Mouse (Mus musculus) thymus, postnatal 0 days (tissue): ENCODE measurements at regions not wholly inside any gene's neighbourhood (a gene's known extent, or its start where the extent isn't known, plus 50 kb on each side); places are given as distances from the start of the nearest gene placed in this dataset.

Experiments used
- DNase-seq: peaks from one replicate; pipeline ENCODE4 v3.0.0-alpha.2; 2015; ENCODE audit warnings: low spot score

- DNase-seq: no peak
Observed at GRCm38 (mm10) chr9:91133256-91133920, 228.8 kb upstream of the Zic4 start.

GRCm38 (mm10) chr9:91134325-91134724 lies 227.9 kb upstream of the Zic4 start:
- no peak for DNase-seq

GRCm38 (mm10) chr9:91135107-91135506 lies 227.1 kb upstream of the Zic4 start:
- DNase-seq: no peak

- DNase-seq: no peak
Observed at GRCm38 (mm10) chr9:91140651-91141050, 221.6 kb upstream of the Zic4 start.

- DNase-seq: no peak
Observed at GRCm38 (mm10) chr9:91151893-91152292, 210.3 kb upstream of the Zic4 start.

- no peak for DNase-seq
Observed at GRCm38 (mm10) chr9:91159311-91159710, 202.9 kb upstream of the Zic4 start.

GRCm38 (mm10) chr9:91167871-91168270 lies 194.3 kb upstream of the Zic4 start:
- no peak for DNase-seq

- no peak for DNase-seq
Observed at GRCm38 (mm10) chr9:91193221-91193620, 169.0 kb upstream of the Zic4 start.

- no peak for DNase-seq
Observed at GRCm38 (mm10) chr9:91193954-91194353, 168.3 kb upstream of the Zic4 start.

- no peak for DNase-seq
Observed at GRCm38 (mm10) chr9:91207281-91207680, 154.9 kb upstream of the Zic4 start.

- DNase-seq: no peak
Observed at GRCm38 (mm10) chr9:91227673-91228440, 134.4 kb upstream of the Zic4 start.

- no peak for DNase-seq
Observed at GRCm38 (mm10) chr9:91228525-91228924, 133.7 kb upstream of the Zic4 start.

- DNase-seq: no peak
Observed at GRCm38 (mm10) chr9:91253886-91254285, 108.3 kb upstream of the Zic4 start.

GRCm38 (mm10) chr9:91291340-91291739 lies 70.9 kb upstream of the Zic4 start:
- DNase-seq: no peak
